Mouse (Mus musculus) heart, postnatal 14 days (tissue): ENCODE measurements around the gene Pdia3. TPM values are rescaled to one million over a fixed set of nuclear protein-coding genes. Genes with fewer than 3 reads are reported as not detected.
A peak's percentile ranks its signal among the peaks of the same experiment; 100 is the strongest.

ENCODE experiments used
- DNase-seq, 2 experiments: peaks; one replicate each; pipeline ENCODE4 v3.0.0; 2021 to 2022
- intact Hi-C: fragments of 180-260 bp; cut with DNase I; formaldehyde crosslinking; loops from one replicate; pipeline ENCODE4 v1.15.1; 2025
- total RNA-seq, 2 experiments: library from RNA; stranded (reverse); gene quantifications; 2 replicates each; pipeline ENCODE4 v1.2.3; 2021

The Pdia3 gene
- total RNA-seq, 2 experiments from 2014 or later: 115 to 150 TPM

- intact Hi-C loops: no loop called here
- DNase-seq: no peak
These were observed 27.4 kb downstream of the Pdia3 start for GRCm38 (mm10) chr2:121440834-121441605.

GRCm38 (mm10) chr2:121441800-121442199, 28.2 kb downstream of the Pdia3 start:
- intact Hi-C loops: no loop called here
- DNase-seq: no peak

GRCm38 (mm10) chr2:121442259-121443067, 28.9 kb downstream of the Pdia3 start:
- intact Hi-C loops: no loop called here
- peak; percentile 69 to 72 for DNase-seq

GRCm38 (mm10) chr2:121443068-121443349, 29.4 kb downstream of the Pdia3 start:
- intact Hi-C loops: no loop called here
- no peak for DNase-seq

- DNase-seq: no peak
- intact Hi-C loops: no loop called here
These were observed 30.6 kb downstream of the Pdia3 start, which contains the start of gene Ell3 for GRCm38 (mm10) chr2:121444178-121444577. Ell3 (minus strand) TSS chr2:121444278.

- no peak for DNase-seq
- intact Hi-C loops: loop anchor here (5.0 kb wide), 1 partner anchor 33 kb away; the partner anchor contains the start of genes Catsper2 and Pdia3
These were observed 31.5 kb downstream of the Pdia3 start for GRCm38 (mm10) chr2:121445117-121445516.

- intact Hi-C loops: loop anchor here (5.0 kb wide), 1 partner anchor 34 kb away; the partner anchor contains the start of genes Catsper2 and Pdia3
These were observed 32.9 kb downstream of the Pdia3 start for GRCm38 (mm10) chr2:121446506-121446905.

GRCm38 (mm10) chr2:121447006-121447405, 33.4 kb downstream of the Pdia3 start:
- DNase-seq: no peak
- intact Hi-C loops: loop anchor here (5.0 kb wide), 1 partner anchor 35 kb away; the partner anchor contains the start of genes Catsper2 and Pdia3

More at GRCm38 (mm10) chr2:121446506-121446905, 32.9 kb downstream of the Pdia3 start:
- no peak for DNase-seq

- peak; percentile 37 to 56 for DNase-seq
- intact Hi-C loops: loop anchor here (1.0 to 5.0 kb wide), 2 partner anchors 26 to 36 kb away; partner anchors contain the start of genes Catsper2, Mfap1b and Pdia3
These were observed 34.6 kb downstream of the Pdia3 start for GRCm38 (mm10) chr2:121448136-121448535.

GRCm38 (mm10) chr2:121448739-121449535, 35.4 kb downstream of the Pdia3 start, which contains the start of gene Serf2:
Serf2 (plus strand) TSS chr2:121449195.
- DNase-seq: peak; percentile 100
- intact Hi-C loops: loop anchor here (1.0 to 5.0 kb wide), 2 partner anchors 25 to 37 kb away; partner anchors contain the start of genes Catsper2, Mfap1b and Pdia3

- no peak for DNase-seq
- intact Hi-C loops: loop anchor here (5.0 to 10.0 kb wide), 2 partner anchors 37 to 505 kb away; partner anchors contain the start of genes Catsper2, Ctdspl2, Mageb3 and Pdia3
These were observed 36.0 kb downstream of the Pdia3 start for GRCm38 (mm10) chr2:121449545-121450011.

GRCm38 (mm10) chr2:121450093-121450492, 36.5 kb downstream of the Pdia3 start:
- DNase-seq: peak in 1 of 2 experiments; percentile 23
- intact Hi-C loops: loop anchor here (10.0 kb wide), 1 partner anchor 505 kb away; the partner anchor contains the start of genes Ctdspl2 and Mageb3

- intact Hi-C loops: loop anchor here (10.0 kb wide), 1 partner anchor 502 kb away; the partner anchor contains the start of genes Ctdspl2 and Mageb3
- DNase-seq: no peak
These were observed 38.8 kb downstream of the Pdia3 start for GRCm38 (mm10) chr2:121452361-121452760.

GRCm38 (mm10) chr2:121452990-121453389, 39.4 kb downstream of the Pdia3 start, which contains the start of gene Hypk:
Hypk (plus strand) TSS chr2:121453290.
- intact Hi-C loops: loop anchor here (10.0 kb wide), 1 partner anchor 502 kb away; the partner anchor contains the start of genes Ctdspl2 and Mageb3

GRCm38 (mm10) chr2:121453917-121454316, 40.3 kb downstream of the Pdia3 start:
- no peak for DNase-seq
- intact Hi-C loops: loop anchor here (10.0 kb wide), 1 partner anchor 501 kb away; the partner anchor contains the start of genes Ctdspl2 and Mageb3

More at GRCm38 (mm10) chr2:121452990-121453389, 39.4 kb downstream of the Pdia3 start, which contains the start of gene Hypk:
- DNase-seq: no peak

GRCm38 (mm10) chr2:121455534-121455933, 42.0 kb downstream of the Pdia3 start:
- DNase-seq: no peak
- intact Hi-C loops: loop anchor here (10.0 kb wide), 1 partner anchor 499 kb away; the partner anchor contains the start of genes Ctdspl2 and Mageb3

- DNase-seq: peak; percentile 79 to 87
- intact Hi-C loops: loop anchor here (10.0 kb wide), 1 partner anchor 498 kb away; the partner anchor contains the start of genes Ctdspl2 and Mageb3
These were observed 43.4 kb downstream of the Pdia3 start, which contains the start of gene Serinc4 for GRCm38 (mm10) chr2:121456692-121457642. Serinc4 (minus strand) TSS chr2:121456781.

GRCm38 (mm10) chr2:121460071-121460470, 46.5 kb downstream of the Pdia3 start:
- DNase-seq: no peak

More at GRCm38 (mm10) chr2:121460071-121460470, 46.5 kb downstream of the Pdia3 start:
- intact Hi-C loops: no loop called here
